Mouse (Mus musculus) olfactory bulb, adult 2 months (tissue): ENCODE measurements around the gene Arhgef3.

Experiments
- CTCF ChIP-seq: fragments of 200-500 bp; IDR thresholded peaks from 2 replicates; pipeline ENCODE4 v1.5.1; 2012; ENCODE audit warnings: low read depth, mild to moderate bottlenecking, low read length, moderate library complexity; ENCODE audit not compliant: insufficient read depth
- POLR2A ChIP-seq: fragments of 200-500 bp; IDR thresholded peaks from 2 replicates; pipeline ENCODE4 v1.6.1; 2012; ENCODE audit warnings: mild to moderate bottlenecking, low read depth, low read length, moderate library complexity; ENCODE audit not compliant: insufficient read depth

GRCm38 (mm10) chr14:27262349-27262748, 147.7 kb downstream of the Arhgef3 start:
- TF ChIP-seq CTCF (no peak), POLR2A (no peak)
